Mouse (Mus musculus): ENCODE measurements around the gene Cgrrf1. TPM values are rescaled to one million over a fixed set of nuclear protein-coding genes. Genes with fewer than 3 reads are reported as not detected.

Gene Cgrrf1
- polyA plus RNA-seq, 1 experiment: 28.7 TPM

DNA sequence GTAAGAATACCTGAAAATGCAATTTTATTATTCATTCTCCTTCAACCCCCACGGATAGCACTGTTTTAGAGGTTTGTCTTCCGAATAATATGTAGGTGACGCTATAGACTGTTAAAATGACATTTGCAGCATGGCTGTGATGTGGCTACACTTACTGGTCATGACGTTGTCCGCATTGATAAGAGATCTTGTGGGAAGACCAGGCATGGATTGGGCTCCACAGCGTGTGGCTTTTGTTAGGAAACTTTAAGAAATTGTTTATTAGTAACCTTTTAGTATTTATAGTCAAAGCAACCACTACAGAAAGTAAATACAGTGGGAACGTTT lies 53.5 kb downstream of the Cgrrf1 start:
- no peaks in the 10 kb centered on the region for H3K27me3 ChIP-seq (ENCODE audit: control insufficient read depth, insufficient read depth, insufficient read length)
- peaks cover 58% of the 10 kb centered on the region for H3K79me3 ChIP-seq (ENCODE audit: low read depth)
- H3K79me2 ChIP-seq (ENCODE audit: control insufficient read depth, insufficient read depth): peaks cover 74% of the 10 kb centered on the region
- H3ac ChIP-seq (ENCODE audit: control insufficient read depth, insufficient read length, low read depth): peak overlapping the region; percentile 55
- TF ChIP-seq FOSL1 (IDR thresholded peaks at IDR 0.05; ENCODE audit: insufficient read depth, low read length, poor library complexity, severe bottlenecking) (no peak), CEBPB (IDR thresholded peaks at IDR 0.05; ENCODE audit: low read depth) (no peak), MAX (IDR thresholded peaks at IDR 0.05) (no peak), MYOG (IDR thresholded peaks at IDR 0.05; ENCODE audit: control insufficient read depth, extremely low read depth, insufficient read length) (no peak), MYOD1 (IDR thresholded peaks at IDR 0.05; ENCODE audit: control insufficient read depth, insufficient read length, low read depth) (no peak), CTCF (IDR thresholded peaks at IDR 0.05; ENCODE audit: control insufficient read depth, insufficient read depth, insufficient read length) (no peak), USF1 (IDR thresholded peaks at IDR 0.05; ENCODE audit: low read depth) (no peak)
- peak overlapping the region; percentile 66 for H3K4me3 ChIP-seq (ENCODE audit: insufficient read depth, poor library complexity, severe bottlenecking)
- H3K36me3 ChIP-seq (ENCODE audit: control insufficient read depth, insufficient read depth): peaks cover 30% of the 10 kb centered on the region

DNA sequence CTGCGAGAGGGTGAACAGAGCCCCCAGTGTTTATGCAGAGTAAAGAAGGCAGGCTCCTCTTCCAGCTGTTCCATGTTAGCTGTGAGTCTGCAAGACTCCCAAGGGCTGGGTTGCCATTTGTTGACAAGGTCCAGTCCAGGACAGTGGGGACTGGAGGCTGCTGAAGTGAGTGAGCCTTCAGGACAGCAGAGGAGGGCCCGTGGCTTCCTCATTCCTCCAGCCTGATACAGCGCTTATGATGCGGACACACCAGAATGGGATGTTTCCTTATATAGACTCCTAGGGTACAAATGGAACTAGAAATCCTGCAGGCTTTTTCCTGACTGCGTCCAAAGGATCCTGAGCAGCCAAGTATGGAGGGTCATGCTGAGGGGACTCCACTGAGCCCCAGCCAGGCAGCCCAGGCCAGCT lies 54.0 kb downstream of the Cgrrf1 start:
- TF ChIP-seq MYOD1 (IDR thresholded peaks at IDR 0.05; ENCODE audit: control insufficient read depth, insufficient read length, low read depth) (no peak), CTCF (IDR thresholded peaks at IDR 0.05; ENCODE audit: control insufficient read depth, insufficient read depth, insufficient read length) (no peak), MYOG (IDR thresholded peaks at IDR 0.05; ENCODE audit: control insufficient read depth, extremely low read depth, insufficient read length) (no peak), USF1 (IDR thresholded peaks at IDR 0.05; ENCODE audit: low read depth) (no peak), CEBPB (IDR thresholded peaks at IDR 0.05; ENCODE audit: low read depth) (no peak), MAX (IDR thresholded peaks at IDR 0.05) (no peak), FOSL1 (IDR thresholded peaks at IDR 0.05; ENCODE audit: insufficient read depth, low read length, poor library complexity, severe bottlenecking) (no peak)
- Histone ChIP-seq H3K79me3 (ENCODE audit: low read depth) (peaks cover 61% of the 10 kb centered on the region), H3K79me2 (ENCODE audit: control insufficient read depth, insufficient read depth) (peaks cover 79% of the 10 kb centered on the region), H3ac (ENCODE audit: control insufficient read depth, insufficient read length, low read depth) (peak overlapping the region; percentile 28), H3K36me3 (ENCODE audit: control insufficient read depth, insufficient read depth) (peaks cover 35% of the 10 kb centered on the region), H3K4me3 (ENCODE audit: insufficient read depth, poor library complexity, severe bottlenecking) (peak overlapping the region; percentile 12), H3K27me3 (ENCODE audit: control insufficient read depth, insufficient read depth, insufficient read length) (no peaks in the 10 kb centered on the region)

DNA sequence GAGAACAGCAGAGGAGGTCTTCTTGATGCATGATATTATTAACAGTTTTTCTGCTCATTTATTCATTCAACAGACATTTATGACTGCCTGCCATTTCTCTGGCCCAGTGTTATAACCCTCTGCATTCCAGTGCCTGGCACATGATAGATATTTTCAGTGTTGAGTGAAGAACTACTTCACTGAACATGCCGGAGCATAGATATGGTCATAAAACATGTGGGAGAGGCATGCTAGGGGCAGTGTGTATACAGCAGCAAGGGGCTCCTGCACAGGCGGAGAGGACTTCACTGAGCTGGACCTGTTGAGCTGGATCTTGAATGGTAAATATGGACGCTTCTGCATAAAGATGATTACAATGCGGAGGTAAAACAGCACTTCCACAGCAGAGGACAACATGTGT lies 57.2 kb downstream of the Cgrrf1 start:
- Histone ChIP-seq H3K27me3 (ENCODE audit: control insufficient read depth, insufficient read depth, insufficient read length) (no peaks in the 10 kb centered on the region), H3K79me3 (ENCODE audit: low read depth) (peaks cover 88% of the 10 kb centered on the region), H3K4me3 (ENCODE audit: insufficient read depth, poor library complexity, severe bottlenecking) (no peak overlapping the region), H3ac (ENCODE audit: control insufficient read depth, insufficient read length, low read depth) (no peak overlapping the region), H3K36me3 (ENCODE audit: control insufficient read depth, insufficient read depth) (peaks cover 59% of the 10 kb centered on the region), H3K79me2 (ENCODE audit: control insufficient read depth, insufficient read depth) (peaks cover 98% of the 10 kb centered on the region)
- TF ChIP-seq FOSL1 (IDR thresholded peaks at IDR 0.05; ENCODE audit: insufficient read depth, low read length, poor library complexity, severe bottlenecking) (no peak), MYOD1 (IDR thresholded peaks at IDR 0.05; ENCODE audit: control insufficient read depth, insufficient read length, low read depth) (no peak), MYOG (IDR thresholded peaks at IDR 0.05; ENCODE audit: control insufficient read depth, extremely low read depth, insufficient read length) (no peak), USF1 (IDR thresholded peaks at IDR 0.05; ENCODE audit: low read depth) (no peak), MAX (IDR thresholded peaks at IDR 0.05) (no peak), CEBPB (IDR thresholded peaks at IDR 0.05; ENCODE audit: low read depth) (no peak), CTCF (IDR thresholded peaks at IDR 0.05; ENCODE audit: control insufficient read depth, insufficient read depth, insufficient read length) (no peak)

DNA sequence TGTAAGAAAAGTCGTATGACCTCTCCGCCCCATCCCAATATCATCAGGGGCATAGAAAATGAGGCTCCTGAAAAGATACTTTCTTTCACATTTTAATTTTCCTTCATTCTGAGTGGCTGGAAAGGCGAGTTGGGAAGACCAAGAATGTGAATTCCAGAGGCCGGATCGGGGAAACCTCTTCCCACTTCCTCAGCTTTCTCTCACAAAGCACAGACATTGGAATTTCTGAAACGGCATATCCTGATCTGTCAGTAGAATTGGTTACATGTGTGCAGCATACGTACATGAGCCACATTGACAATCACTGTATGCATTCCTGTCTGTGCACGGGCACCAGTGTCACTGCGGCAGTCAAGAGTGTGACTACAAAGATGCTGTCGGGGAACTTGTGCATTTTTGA lies 62.0 kb downstream of the Cgrrf1 start:
- no peak overlapping the region for H3ac ChIP-seq (ENCODE audit: control insufficient read depth, insufficient read length, low read depth)
- peaks cover 81% of the 10 kb centered on the region for H3K79me3 ChIP-seq (ENCODE audit: low read depth)
- no peak overlapping the region for H3K4me3 ChIP-seq (ENCODE audit: insufficient read depth, poor library complexity, severe bottlenecking)
- TF ChIP-seq MYOD1 (IDR thresholded peaks at IDR 0.05; ENCODE audit: control insufficient read depth, insufficient read length, low read depth) (no peak), USF1 (IDR thresholded peaks at IDR 0.05; ENCODE audit: low read depth) (no peak), CEBPB (IDR thresholded peaks at IDR 0.05; ENCODE audit: low read depth) (no peak), MYOG (IDR thresholded peaks at IDR 0.05; ENCODE audit: control insufficient read depth, extremely low read depth, insufficient read length) (no peak), CTCF (IDR thresholded peaks at IDR 0.05; ENCODE audit: control insufficient read depth, insufficient read depth, insufficient read length) (no peak), MAX (IDR thresholded peaks at IDR 0.05) (no peak), FOSL1 (IDR thresholded peaks at IDR 0.05; ENCODE audit: insufficient read depth, low read length, poor library complexity, severe bottlenecking) (no peak)
- H3K36me3 ChIP-seq (ENCODE audit: control insufficient read depth, insufficient read depth): peaks cover 72% of the 10 kb centered on the region
- H3K27me3 ChIP-seq (ENCODE audit: control insufficient read depth, insufficient read depth, insufficient read length): no peaks in the 10 kb centered on the region
- H3K79me2 ChIP-seq (ENCODE audit: control insufficient read depth, insufficient read depth): peaks cover 99% of the 10 kb centered on the region

DNA sequence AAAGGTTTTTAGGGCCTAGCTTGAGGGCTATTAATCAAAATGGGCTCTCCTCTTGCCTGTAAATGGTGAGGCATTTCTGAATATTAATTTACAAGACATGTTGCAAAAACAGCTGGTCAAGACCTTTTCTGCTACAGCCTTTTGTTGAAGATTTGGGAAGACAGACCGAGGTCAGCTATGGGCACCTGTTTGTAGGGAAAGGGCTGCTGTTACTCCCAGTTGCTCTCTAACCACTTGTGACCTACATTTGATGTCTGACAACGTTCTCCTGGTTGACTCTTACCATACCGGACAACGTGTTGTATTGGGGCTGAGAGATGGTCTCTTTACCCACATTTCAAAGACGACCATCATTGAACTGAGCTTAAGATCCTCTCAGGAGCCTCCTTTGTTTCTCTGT lies 66.0 kb downstream of the Cgrrf1 start:
- TF ChIP-seq CTCF (IDR thresholded peaks at IDR 0.05; ENCODE audit: control insufficient read depth, insufficient read depth, insufficient read length) (no peak), USF1 (IDR thresholded peaks at IDR 0.05; ENCODE audit: low read depth) (no peak), MYOD1 (IDR thresholded peaks at IDR 0.05; ENCODE audit: control insufficient read depth, insufficient read length, low read depth) (no peak), CEBPB (IDR thresholded peaks at IDR 0.05; ENCODE audit: low read depth) (no peak), MAX (IDR thresholded peaks at IDR 0.05) (no peak), MYOG (IDR thresholded peaks at IDR 0.05; ENCODE audit: control insufficient read depth, extremely low read depth, insufficient read length) (no peak), FOSL1 (IDR thresholded peaks at IDR 0.05; ENCODE audit: insufficient read depth, low read length, poor library complexity, severe bottlenecking) (no peak)
- Histone ChIP-seq H3ac (ENCODE audit: control insufficient read depth, insufficient read length, low read depth) (no peak overlapping the region), H3K27me3 (ENCODE audit: control insufficient read depth, insufficient read depth, insufficient read length) (no peaks in the 10 kb centered on the region), H3K36me3 (ENCODE audit: control insufficient read depth, insufficient read depth) (peaks cover 42% of the 10 kb centered on the region), H3K79me2 (ENCODE audit: control insufficient read depth, insufficient read depth) (peaks cover 96% of the 10 kb centered on the region), H3K4me3 (ENCODE audit: insufficient read depth, poor library complexity, severe bottlenecking) (no peak overlapping the region), H3K79me3 (ENCODE audit: low read depth) (peaks cover 74% of the 10 kb centered on the region)

DNA sequence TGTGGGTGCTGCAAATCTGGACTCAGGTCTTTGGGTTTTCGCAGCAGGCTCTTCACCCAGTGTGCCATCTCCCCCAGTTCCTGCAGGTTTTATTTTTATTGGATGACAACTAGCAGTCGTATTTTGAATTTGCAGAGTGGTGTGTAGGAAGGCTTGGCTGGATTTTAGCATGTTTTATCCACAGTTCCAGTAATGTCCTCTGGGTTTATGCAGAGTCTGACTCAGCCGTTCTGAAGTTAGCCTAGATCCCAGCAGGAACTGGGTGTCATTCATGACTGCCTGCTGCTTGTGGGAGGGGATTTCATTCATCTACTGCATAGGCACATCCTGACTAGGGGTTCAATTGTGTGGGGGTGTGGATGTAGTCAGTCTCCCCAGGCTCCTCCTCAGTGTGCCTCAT lies 66.7 kb downstream of the Cgrrf1 start:
- Histone ChIP-seq H3K79me2 (ENCODE audit: control insufficient read depth, insufficient read depth) (peaks cover 96% of the 10 kb centered on the region), H3K36me3 (ENCODE audit: control insufficient read depth, insufficient read depth) (peaks cover 48% of the 10 kb centered on the region), H3K4me3 (ENCODE audit: insufficient read depth, poor library complexity, severe bottlenecking) (no peak overlapping the region), H3ac (ENCODE audit: control insufficient read depth, insufficient read length, low read depth) (no peak overlapping the region), H3K27me3 (ENCODE audit: control insufficient read depth, insufficient read depth, insufficient read length) (no peaks in the 10 kb centered on the region), H3K79me3 (ENCODE audit: low read depth) (peaks cover 74% of the 10 kb centered on the region)
- TF ChIP-seq USF1 (IDR thresholded peaks at IDR 0.05; ENCODE audit: low read depth): no peak
- no peak for TF ChIP-seq MYOG (IDR thresholded peaks at IDR 0.05; ENCODE audit: control insufficient read depth, extremely low read depth, insufficient read length)
- TF ChIP-seq MYOD1 (IDR thresholded peaks at IDR 0.05; ENCODE audit: control insufficient read depth, insufficient read length, low read depth): no peak
- no peak for TF ChIP-seq CTCF (IDR thresholded peaks at IDR 0.05; ENCODE audit: control insufficient read depth, insufficient read depth, insufficient read length)
- TF ChIP-seq FOSL1 (IDR thresholded peaks at IDR 0.05; ENCODE audit: insufficient read depth, low read length, poor library complexity, severe bottlenecking): no peak
- no peak for TF ChIP-seq CEBPB (IDR thresholded peaks at IDR 0.05; ENCODE audit: low read depth)
- TF ChIP-seq MAX (IDR thresholded peaks at IDR 0.05): no peak

Data from C2C12 (cell line).